Mouse (Mus musculus) T-helper 2 cell (primary cell): ENCODE measurements around the gene Tfap2a.

Experiments used
- in situ Hi-C: fragments of 300-600 bp; cut with MboI, MseI; formaldehyde crosslinking; loops from one replicate; pipeline ENCODE4 v1.15.1; 2025; ENCODE audit warnings: high pct_unique_total_duplicates

The Tfap2a gene

GRCm38 (mm10) chr13:40676730-40677129 lies 61.4 kb downstream of the Tfap2a start:
- in situ Hi-C loops, result no loop called here
